Mouse (Mus musculus) intestine, embryonic 15.5 days (tissue): Measurements from ENCODE around the gene Pard3. TPM values are rescaled to one million over a fixed set of nuclear protein-coding genes. Genes with fewer than 3 reads are reported as not detected.

ENCODE experiments used
- ATAC-seq: fragments of 200-750 bp; cut with Nextera tagmentation; 2 replicates; pipeline ENCODE4 v1.8.0; 2017; ENCODE audit warnings: moderate TSS enrichment, moderate library complexity
- H3K27ac ChIP-seq: fragments of 300-500 bp; sonication (generic); 2 replicates; pipeline ENCODE4 v1.5.1; 2015; ENCODE audit warnings: mild to moderate bottlenecking, inconsistent platforms
- H3K27me3 ChIP-seq: fragments of 300-500 bp; sonication (generic); replicated peaks from 2 replicates; pipeline ENCODE4 v1.6.1; 2015; ENCODE audit warnings: inconsistent platforms
- H3K36me3 ChIP-seq: fragments of 300-500 bp; sonication (generic); 2 replicates; pipeline ENCODE4 v1.6.1; 2015; ENCODE audit warnings: inconsistent platforms
- H3K4me1 ChIP-seq: fragments of 300-500 bp; sonication (generic); replicated peaks from 2 replicates; pipeline ENCODE4 v1.6.1; 2015; ENCODE audit warnings: inconsistent platforms
- H3K4me2 ChIP-seq: fragments of 300-500 bp; sonication (generic); replicated peaks from 2 replicates; pipeline ENCODE4 v1.6.1; 2015; ENCODE audit warnings: mild to moderate bottlenecking, inconsistent platforms
- H3K4me3 ChIP-seq: fragments of 300-500 bp; sonication (generic); replicated peaks from 2 replicates; pipeline ENCODE4 v1.5.1; 2015; ENCODE audit warnings: inconsistent platforms
- H3K9ac ChIP-seq: fragments of 300-500 bp; sonication (generic); 2 replicates; pipeline ENCODE4 v1.6.1; 2015; ENCODE audit warnings: inconsistent platforms
- H3K9me3 ChIP-seq: fragments of 300-500 bp; sonication (generic); 2 replicates; pipeline ENCODE4 v1.6.1; 2016; ENCODE audit warnings: inconsistent platforms
- WGBS: fragments of 180-500 bp; shearing (Covaris S2); methylation state at CpG from one replicate; pipeline ENCODE4 v1.1.7; 2015; 5-methylcytosine and 5-hydroxymethylcytosine counted together
- polyA plus RNA-seq: library from polyadenylated mRNA; unstranded; fragments of >200 nt; fragmentation: Nextera tagmentation; extraction: Ambion mirVana; gene quantifications from 2 replicates; pipeline ENCODE4 v1.2.1, GENCODE M21; 2015

Pard3 gene
- polyA plus RNA-seq, 1 experiment from 2014 or later: 24.5 TPM

- Histone ChIP-seq H3K36me3 (no peaks in the 10 kb centered on the region), H3K4me1 (no peaks in the 10 kb centered on the region), H3K4me2 (no peak overlapping the region), H3K9me3 (no peaks in the 10 kb centered on the region), H3K4me3 (no peak overlapping the region), H3K27me3 (no peaks in the 10 kb centered on the region), H3K27ac (no peak overlapping the region), H3K9ac (no peak overlapping the region)
- 91% methylated on average over 2 of the region's 2 CpGs for WGBS
- no peak for ATAC-seq
These were observed 416.3 kb downstream of the Pard3 start for GRCm38 (mm10) chr8:127480003-127480402.

- Histone ChIP-seq H3K9ac (no peak overlapping the region), H3K27me3 (no peaks in the 10 kb centered on the region), H3K9me3 (no peaks in the 10 kb centered on the region), H3K4me1 (no peaks in the 10 kb centered on the region), H3K4me3 (no peak overlapping the region), H3K36me3 (no peaks in the 10 kb centered on the region), H3K4me2 (no peak overlapping the region), H3K27ac (no peak overlapping the region)
- WGBS: 49% methylated on average over 5 of the region's 5 CpGs
- ATAC-seq: no peak
These were observed 421.9 kb downstream of the Pard3 start for GRCm38 (mm10) chr8:127485618-127486017.

GRCm38 (mm10) chr8:127491963-127492362 is 428.3 kb downstream of the Pard3 start:
- no peak overlapping the region for H3K4me3 ChIP-seq
- no peak overlapping the region for H3K4me2 ChIP-seq
- H3K36me3 ChIP-seq: no peaks in the 10 kb centered on the region
- no peak overlapping the region for H3K27ac ChIP-seq
- no peaks in the 10 kb centered on the region for H3K4me1 ChIP-seq
- no peaks in the 10 kb centered on the region for H3K27me3 ChIP-seq
- WGBS: 58% methylated on average over 6 of the region's 6 CpGs
- H3K9ac ChIP-seq: no peak overlapping the region
- no peak for ATAC-seq
- no peaks in the 10 kb centered on the region for H3K9me3 ChIP-seq

GRCm38 (mm10) chr8:127495226-127495780 is 431.6 kb downstream of the Pard3 start:
- no peaks in the 10 kb centered on the region for H3K9me3 ChIP-seq
- no peaks in the 10 kb centered on the region for H3K36me3 ChIP-seq
- H3K27me3 ChIP-seq: no peaks in the 10 kb centered on the region
- 67% methylated on average over 4 of the region's 4 CpGs for whole genome bisulfite sequencing
- H3K4me1 ChIP-seq: no peaks in the 10 kb centered on the region
- no peak overlapping the region for H3K4me2 ChIP-seq
- H3K4me3 ChIP-seq: no peak overlapping the region
- 0 out of 2 replicates have a peak, but pooled peaks have one; percentile 34 for ATAC-seq
- H3K27ac ChIP-seq: no peak overlapping the region
- no peak overlapping the region for H3K9ac ChIP-seq

GRCm38 (mm10) chr8:127498997-127499719 is 435.5 kb downstream of the Pard3 start:
- Histone ChIP-seq H3K36me3 (no peaks in the 10 kb centered on the region), H3K4me2 (no peak overlapping the region), H3K4me3 (no peak overlapping the region), H3K4me1 (no peaks in the 10 kb centered on the region), H3K9ac (no peak overlapping the region), H3K27ac (no peak overlapping the region), H3K9me3 (no peaks in the 10 kb centered on the region), H3K27me3 (no peaks in the 10 kb centered on the region)
- no peak for ATAC-seq
- 64% methylated on average over 13 of the region's 13 CpGs for WGBS

- H3K4me1 ChIP-seq: no peaks in the 10 kb centered on the region
- no peak overlapping the region for H3K27ac ChIP-seq
- peak overlapping the region; percentile 42 for H3K4me2 ChIP-seq
- no peaks in the 10 kb centered on the region for H3K9me3 ChIP-seq
- H3K27me3 ChIP-seq: no peaks in the 10 kb centered on the region
- H3K4me3 ChIP-seq: 0 out of 2 replicates have a peak overlapping the region, but pooled peaks have one; percentile 4
- no peak overlapping the region for H3K9ac ChIP-seq
- 49% methylated on average over 13 of the region's 13 CpGs for WGBS
- H3K36me3 ChIP-seq: no peaks in the 10 kb centered on the region
- ATAC-seq: no peak
These were observed 436.0 kb downstream of the Pard3 start for GRCm38 (mm10) chr8:127499720-127500114.

GRCm38 (mm10) chr8:127500206-127500605 is 436.5 kb downstream of the Pard3 start:
- Histone ChIP-seq H3K4me3 (0 out of 2 replicates have a peak overlapping the region, but pooled peaks have one; percentile 4), H3K27ac (no peak overlapping the region), H3K9me3 (no peaks in the 10 kb centered on the region), H3K4me2 (peak overlapping the region; percentile 42), H3K4me1 (no peaks in the 10 kb centered on the region), H3K36me3 (no peaks in the 10 kb centered on the region), H3K27me3 (no peaks in the 10 kb centered on the region), H3K9ac (no peak overlapping the region)
- WGBS: 30% methylated on average over 7 of the region's 7 CpGs
- ATAC-seq: no peak

GRCm38 (mm10) chr8:127501756-127502155 is 438.1 kb downstream of the Pard3 start:
- WGBS: 87% methylated on average over 1 of the region's 1 CpGs
- no peaks in the 10 kb centered on the region for H3K36me3 ChIP-seq
- no peak overlapping the region for H3K4me3 ChIP-seq
- no peaks in the 10 kb centered on the region for H3K9me3 ChIP-seq
- H3K9ac ChIP-seq: no peak overlapping the region
- H3K4me2 ChIP-seq: no peak overlapping the region
- H3K27ac ChIP-seq: no peak overlapping the region
- H3K4me1 ChIP-seq: no peaks in the 10 kb centered on the region
- no peak for ATAC-seq
- no peaks in the 10 kb centered on the region for H3K27me3 ChIP-seq

GRCm38 (mm10) chr8:127505286-127505685 is 441.6 kb downstream of the Pard3 start:
- WGBS: 64% methylated on average over 1 of the region's 1 CpGs
- H3K9ac ChIP-seq: no peak overlapping the region
- H3K27ac ChIP-seq: no peak overlapping the region
- H3K27me3 ChIP-seq: no peaks in the 10 kb centered on the region
- ATAC-seq: no peak
- H3K36me3 ChIP-seq: no peaks in the 10 kb centered on the region
- H3K4me1 ChIP-seq: no peaks in the 10 kb centered on the region
- H3K4me3 ChIP-seq: no peak overlapping the region
- H3K9me3 ChIP-seq: no peaks in the 10 kb centered on the region
- no peak overlapping the region for H3K4me2 ChIP-seq

GRCm38 (mm10) chr8:127506336-127506735 is 442.6 kb downstream of the Pard3 start:
- Histone ChIP-seq H3K4me2 (no peak overlapping the region), H3K9ac (no peak overlapping the region), H3K9me3 (no peaks in the 10 kb centered on the region), H3K27me3 (no peaks in the 10 kb centered on the region), H3K36me3 (no peaks in the 10 kb centered on the region), H3K27ac (no peak overlapping the region), H3K4me1 (no peaks in the 10 kb centered on the region), H3K4me3 (no peak overlapping the region)
- ATAC-seq: no peak
- WGBS: 90% methylated on average over 1 of the region's 1 CpGs

- no peak for ATAC-seq
- Histone ChIP-seq H3K9ac (no peak overlapping the region), H3K27me3 (no peaks in the 10 kb centered on the region), H3K27ac (no peak overlapping the region), H3K4me3 (no peak overlapping the region), H3K9me3 (no peaks in the 10 kb centered on the region), H3K4me1 (peaks cover 8% of the 10 kb centered on the region; the same call in 1 of the 2 replicates), H3K4me2 (no peak overlapping the region), H3K36me3 (no peaks in the 10 kb centered on the region)
- 86% methylated on average over 1 of the region's 1 CpGs for WGBS
These were observed 447.6 kb downstream of the Pard3 start for GRCm38 (mm10) chr8:127511341-127511740.

GRCm38 (mm10) chr8:127512001-127512573 is 448.4 kb downstream of the Pard3 start:
- Histone ChIP-seq H3K4me1 (peaks cover 8% of the 10 kb centered on the region; the same call in 1 of the 2 replicates), H3K27me3 (no peaks in the 10 kb centered on the region), H3K27ac (peak overlapping the region; percentile 55; the same call in 1 of the 2 replicates), H3K4me3 (no peak overlapping the region), H3K4me2 (0 out of 2 replicates have a peak overlapping the region, but pooled peaks have one; percentile 6), H3K36me3 (no peaks in the 10 kb centered on the region), H3K9me3 (no peaks in the 10 kb centered on the region), H3K9ac (no peak overlapping the region)
- peak; percentile 56 for ATAC-seq
- WGBS: 50% methylated on average over 1 of the region's 1 CpGs
